In genomic region chr11:85995318-85996095, GRCm38 (mm10) we compare ENCODE assay signal across 8 mouse cellular contexts.
DNase-seq lines count a peak whose midpoint lies in the region; ATAC-seq lines count a peak whose summit lies in the region.

No protein-coding gene starts in this region.

- no peaks in the 10 kb centered on the region for H3K9me3 ChIP-seq in hindbrain, embryonic 10.5 days
- no peaks in the 10 kb centered on the region for H3K9me3 ChIP-seq in midbrain, embryonic 11.5 days (ENCODE audit: control insufficient read depth, low read length)
- no peaks in the 10 kb centered on the region for H3K9me3 ChIP-seq in stomach, embryonic 16.5 days (replicated peaks; ENCODE audit: control insufficient read depth, low read length)

- H3K9ac ChIP-seq in midbrain, embryonic 11.5 days (ENCODE audit: low read length) = no peak overlapping the region
- H3K9ac ChIP-seq in stomach, embryonic 16.5 days (ENCODE audit: low read length) = 0 out of 2 replicates have a peak overlapping the region, but pooled peaks have one; percentile 17

- H3K4me3 ChIP-seq in hindbrain, embryonic 10.5 days = peak overlapping the region; percentile 18
- no peak overlapping the region for H3K4me3 ChIP-seq in midbrain, embryonic 11.5 days (ENCODE audit: low read depth, low read length)
- H3K4me3 ChIP-seq in stomach, embryonic 16.5 days (replicated peaks; ENCODE audit: low read length) = peak overlapping the region; percentile 13; the same call in 1 of the 2 replicates

- DNase-seq in frontal cortex, postnatal 10 days (ENCODE audit: low spot score in 2 of 2) = peak; percentile 6 to 22
- DNase-seq in embryo, embryonic 9.5 days (ENCODE audit: extremely low spot score) = peak; percentile 27
- DNase-seq in hindbrain, embryonic 10.5 days (ENCODE audit: low spot score) = peak; percentile 23
- peak; percentile 23 to 29 for DNase-seq in layer of hippocampus, postnatal 25 days (ENCODE audit: extremely low spot score in 1 of 2, low spot score in 1 of 2)
- peak; percentile 89 for DNase-seq in midbrain, embryonic 11.5 days (ENCODE audit: low spot score, missing footprints)

- ATAC-seq in frontal cortex, adult (ENCODE audit: low TSS enrichment) = no peak
- no peak for ATAC-seq in midbrain, embryonic 11.5 days (ENCODE audit: low FRiP score)
- no peak for ATAC-seq in stomach, embryonic 16.5 days (ENCODE audit: insufficient read depth, low FRiP score)
- no peak for ATAC-seq in megakaryocyte-erythroid progenitor cell, adult 5-6 weeks (replicated peaks; ENCODE audit: low FRiP score, low TSS enrichment, poor library complexity, severe bottlenecking)

- WGBS in hindbrain, embryonic 10.5 days = 57% methylated on average over 29 of the region's 29 CpGs
- 63% methylated on average over 29 of the region's 29 CpGs for WGBS in midbrain, embryonic 11.5 days
- WGBS in stomach, embryonic 16.5 days = 40% methylated on average over 29 of the region's 29 CpGs

- no peaks in the 10 kb centered on the region for H3K36me3 ChIP-seq in hindbrain, embryonic 10.5 days
- no peaks in the 10 kb centered on the region for H3K36me3 ChIP-seq in midbrain, embryonic 11.5 days (ENCODE audit: control insufficient read depth, insufficient read depth, low read length)
- H3K36me3 ChIP-seq in stomach, embryonic 16.5 days (ENCODE audit: control insufficient read depth, insufficient read depth, low read length) = no peaks in the 10 kb centered on the region

- H3K4me2 ChIP-seq in midbrain, embryonic 11.5 days = 0 out of 2 replicates have a peak overlapping the region, but pooled peaks have one; percentile 23
- peak overlapping the region; percentile 42 for H3K4me2 ChIP-seq in stomach, embryonic 16.5 days (ENCODE audit: low read depth, low read length)

- H3K27me3 ChIP-seq in hindbrain, embryonic 10.5 days (ENCODE audit: insufficient read depth, poor library complexity, severe bottlenecking) = peaks cover 13% of the 10 kb centered on the region; the same call in 1 of the 2 replicates
- H3K27me3 ChIP-seq in midbrain, embryonic 11.5 days (ENCODE audit: control insufficient read depth, insufficient read depth, low read length) = no peaks in the 10 kb centered on the region
- H3K27me3 ChIP-seq in stomach, embryonic 16.5 days (ENCODE audit: control insufficient read depth, insufficient read depth, low read length) = no peaks in the 10 kb centered on the region

- H3K27ac ChIP-seq in hindbrain, embryonic 10.5 days = no peak overlapping the region
- no peak overlapping the region for H3K27ac ChIP-seq in midbrain, embryonic 11.5 days (ENCODE audit: low read depth, low read length)
- H3K27ac ChIP-seq in stomach, embryonic 16.5 days (ENCODE audit: low read length) = no peak overlapping the region

- H3K4me1 ChIP-seq in hindbrain, embryonic 10.5 days (replicated peaks) = peaks cover 10% of the 10 kb centered on the region
- no peaks in the 10 kb centered on the region; the same call in 1 of the 2 replicates for H3K4me1 ChIP-seq in midbrain, embryonic 11.5 days (ENCODE audit: control insufficient read depth, insufficient read depth, low read length)
- no peaks in the 10 kb centered on the region for H3K4me1 ChIP-seq in stomach, embryonic 16.5 days (ENCODE audit: control insufficient read depth, insufficient read depth, low read length)

Comparison
In these comparisons a context has a peak if more than half of its experiments do, and no peak if none do; other contexts are left out.
1. DNase-seq: peak in every context shown above with its lines; median percentile 89 in midbrain, embryonic 11.5 days; 27 in embryo, embryonic 9.5 days; 26 in layer of hippocampus, postnatal 25 days; 23 in hindbrain, embryonic 10.5 days; 14 in frontal cortex, postnatal 10 days.